Mouse (Mus musculus): ENCODE data around the gene Stk33. TPM values are rescaled to one million over a fixed set of nuclear protein-coding genes. Genes with fewer than 3 reads are reported as not detected.

Gene Stk33
- polyA plus RNA-seq, 1 experiment from 2014 or later: 27.0 TPM

DNA sequence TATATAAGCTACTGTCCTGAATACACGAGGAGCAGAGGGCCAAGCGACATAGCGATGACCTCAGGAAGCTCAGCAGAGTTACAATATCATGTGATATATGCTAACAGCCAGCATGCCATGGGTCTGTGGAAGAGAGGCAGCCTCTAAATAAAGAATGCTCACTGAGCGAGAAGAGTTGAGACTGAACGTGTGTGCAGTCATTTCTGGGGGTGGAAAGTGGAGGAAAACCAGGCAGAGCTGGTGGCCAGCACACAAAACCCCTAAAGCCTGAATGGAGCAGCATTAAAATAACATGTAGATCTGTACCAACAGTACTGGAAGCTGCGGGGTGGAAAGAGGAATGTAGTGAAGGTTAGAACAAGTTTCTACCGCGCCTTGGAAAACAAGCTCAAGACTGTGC lies 107.2 kb downstream of the Stk33 start:
- no peaks in the 10 kb centered on the region for H3K36me3 ChIP-seq
- no peak overlapping the region for H3K4me2 ChIP-seq (replicated peaks)
- H3K27me3 ChIP-seq: no peaks in the 10 kb centered on the region
- H3K9me3 ChIP-seq: no peaks in the 10 kb centered on the region
- H3K27ac ChIP-seq (replicated peaks): no peak overlapping the region
- no peak overlapping the region for H3K4me3 ChIP-seq
- no peaks in the 10 kb centered on the region for H3K4me1 ChIP-seq
- WGBS: 89% methylated on average over 8 of the region's 8 CpGs
- H3K9ac ChIP-seq (replicated peaks): no peak overlapping the region
- no peak for ATAC-seq (ENCODE audit: low FRiP score, low read depth)

DNA sequence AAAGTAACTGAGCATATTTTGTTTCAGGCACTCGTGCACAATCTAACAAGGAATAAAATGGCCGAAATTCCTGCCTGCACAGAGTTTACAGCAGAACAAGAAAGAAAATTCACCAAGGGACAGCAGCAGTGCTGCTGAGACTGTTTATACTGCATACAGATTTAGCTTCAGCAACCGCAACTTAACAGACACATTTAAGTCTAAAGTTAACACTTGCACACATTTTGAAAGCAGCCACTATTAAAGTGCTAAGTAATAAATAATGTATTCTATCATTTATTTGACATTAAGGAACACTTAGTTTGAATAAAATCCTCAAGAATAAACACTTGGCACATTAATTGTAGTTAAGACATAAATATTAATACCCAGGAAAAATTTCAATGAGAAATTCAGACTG lies 110.1 kb downstream of the Stk33 start:
- no peaks in the 10 kb centered on the region for H3K27me3 ChIP-seq
- ATAC-seq (ENCODE audit: low FRiP score, low read depth): no peak
- H3K9ac ChIP-seq (replicated peaks): no peak overlapping the region
- H3K36me3 ChIP-seq: no peaks in the 10 kb centered on the region
- no peak overlapping the region for H3K4me2 ChIP-seq (replicated peaks)
- H3K4me3 ChIP-seq: no peak overlapping the region
- no peak overlapping the region for H3K27ac ChIP-seq (replicated peaks)
- peaks cover 3% of the 10 kb centered on the region; the same call in 1 of the 2 replicates for H3K4me1 ChIP-seq
- no peaks in the 10 kb centered on the region for H3K9me3 ChIP-seq
- WGBS: 78% methylated on average over 3 of the region's 3 CpGs

DNA sequence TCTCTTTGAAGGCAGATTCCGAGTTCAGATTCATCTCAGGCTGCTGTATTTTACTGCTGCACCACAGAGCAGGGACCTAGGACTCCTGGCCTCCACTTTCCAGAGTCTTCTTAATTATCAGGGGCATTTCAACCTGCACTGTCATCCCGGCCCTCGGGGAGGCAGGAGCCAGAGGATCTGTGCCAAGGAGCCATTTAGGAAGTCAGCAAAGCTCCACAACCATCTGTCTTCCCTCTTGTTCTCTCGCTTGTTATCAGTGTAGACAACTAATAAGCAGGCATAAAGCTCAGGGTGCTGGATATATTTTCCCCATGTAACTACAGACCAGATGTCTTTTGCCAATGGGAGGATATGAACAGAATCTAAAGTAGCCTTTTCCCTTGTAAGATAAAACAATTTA lies 112.1 kb downstream of the Stk33 start:
- no peak for ATAC-seq (ENCODE audit: low FRiP score, low read depth)
- Histone ChIP-seq H3K36me3 (no peaks in the 10 kb centered on the region), H3K27ac (replicated peaks) (no peak overlapping the region; the same call in 1 of the 2 replicates), H3K9me3 (no peaks in the 10 kb centered on the region), H3K27me3 (no peaks in the 10 kb centered on the region), H3K4me1 (peaks cover 3% of the 10 kb centered on the region; the same call in 1 of the 2 replicates), H3K4me3 (no peak overlapping the region), H3K9ac (replicated peaks) (no peak overlapping the region), H3K4me2 (replicated peaks) (no peak overlapping the region)
- 72% methylated on average over 4 of the region's 4 CpGs for WGBS

DNA sequence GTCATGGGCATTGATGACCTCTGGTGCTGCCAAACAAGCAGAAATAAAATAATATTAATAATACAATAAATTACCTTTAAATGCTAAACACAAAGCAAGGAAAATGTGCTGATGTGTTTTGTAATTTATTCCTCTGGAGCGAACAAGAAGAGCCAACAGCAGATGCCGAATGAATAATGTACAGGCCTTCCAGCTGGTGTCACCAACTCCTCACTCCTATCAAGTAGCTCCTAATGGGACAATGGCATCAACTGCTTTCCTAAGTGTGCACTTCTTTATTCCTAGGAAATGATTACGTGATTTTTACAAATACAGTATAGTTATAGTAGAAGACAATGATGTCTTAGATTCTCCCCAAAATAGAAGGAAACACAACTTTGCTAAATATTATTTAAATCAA lies 113.2 kb downstream of the Stk33 start:
- Histone ChIP-seq H3K27ac (replicated peaks) (no peak overlapping the region; the same call in 1 of the 2 replicates), H3K4me2 (replicated peaks) (no peak overlapping the region), H3K4me1 (peaks cover 3% of the 10 kb centered on the region; the same call in 1 of the 2 replicates), H3K4me3 (no peak overlapping the region), H3K9ac (replicated peaks) (no peak overlapping the region), H3K27me3 (no peaks in the 10 kb centered on the region), H3K9me3 (no peaks in the 10 kb centered on the region), H3K36me3 (no peaks in the 10 kb centered on the region)
- 68% methylated on average over 3 of the region's 3 CpGs for WGBS
- no peak for ATAC-seq (ENCODE audit: low FRiP score, low read depth)

DNA sequence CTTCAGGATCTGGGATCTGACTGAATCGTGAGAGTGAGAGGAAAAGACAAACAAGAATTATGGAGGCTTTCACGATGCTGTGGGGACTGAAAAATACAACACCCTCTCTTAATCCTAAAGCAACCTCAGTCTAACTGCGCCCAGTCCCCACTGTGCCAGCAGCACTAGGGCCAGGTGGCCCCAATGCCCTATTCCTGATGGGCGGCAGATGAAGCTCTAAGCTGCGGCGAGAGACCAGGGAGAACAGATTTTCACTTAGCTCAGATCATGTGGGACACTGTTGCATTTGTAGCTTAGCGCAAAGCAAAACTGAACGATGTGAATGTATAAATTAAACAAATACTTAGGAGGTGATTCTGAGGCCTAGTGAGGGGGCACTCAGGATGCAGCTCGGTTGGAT lies 113.7 kb downstream of the Stk33 start:
- WGBS: 84% methylated on average over 9 of the region's 9 CpGs
- no peak for ATAC-seq (ENCODE audit: low FRiP score, low read depth)
- no peak overlapping the region for H3K9ac ChIP-seq (replicated peaks)
- no peaks in the 10 kb centered on the region for H3K9me3 ChIP-seq
- peaks cover 3% of the 10 kb centered on the region; the same call in 1 of the 2 replicates for H3K4me1 ChIP-seq
- no peak overlapping the region; the same call in 1 of the 2 replicates for H3K27ac ChIP-seq (replicated peaks)
- no peak overlapping the region for H3K4me3 ChIP-seq
- H3K4me2 ChIP-seq (replicated peaks): no peak overlapping the region
- H3K27me3 ChIP-seq: no peaks in the 10 kb centered on the region
- H3K36me3 ChIP-seq: no peaks in the 10 kb centered on the region

DNA sequence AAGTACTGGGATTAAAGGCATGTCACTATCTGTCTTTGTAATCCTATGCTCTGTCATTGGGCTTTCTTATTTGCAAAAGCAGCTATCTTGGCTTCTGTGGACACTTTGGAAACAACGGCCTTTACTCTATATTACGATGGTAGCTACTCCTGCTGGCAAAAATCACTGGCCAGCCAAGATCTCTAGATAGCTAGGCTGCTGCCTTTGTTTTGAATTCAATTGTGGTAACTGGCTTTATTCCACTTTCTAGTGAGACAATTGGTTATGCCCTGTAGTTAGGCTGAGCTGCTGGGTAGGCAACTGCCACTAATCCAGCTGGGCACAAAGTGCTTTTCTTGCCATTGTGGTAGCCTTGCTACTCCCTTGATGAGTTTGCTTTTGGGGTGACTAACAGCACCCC lies 129.4 kb downstream of the Stk33 start:
- Histone ChIP-seq H3K4me2 (replicated peaks) (no peak overlapping the region), H3K4me3 (no peak overlapping the region), H3K4me1 (no peaks in the 10 kb centered on the region; the same call in 1 of the 2 replicates), H3K36me3 (no peaks in the 10 kb centered on the region), H3K27ac (replicated peaks) (no peak overlapping the region), H3K27me3 (no peaks in the 10 kb centered on the region), H3K9ac (replicated peaks) (no peak overlapping the region), H3K9me3 (no peaks in the 10 kb centered on the region)
- 83% methylated on average over 2 of the region's 2 CpGs for WGBS
- ATAC-seq (ENCODE audit: low FRiP score, low read depth): no peak

DNA sequence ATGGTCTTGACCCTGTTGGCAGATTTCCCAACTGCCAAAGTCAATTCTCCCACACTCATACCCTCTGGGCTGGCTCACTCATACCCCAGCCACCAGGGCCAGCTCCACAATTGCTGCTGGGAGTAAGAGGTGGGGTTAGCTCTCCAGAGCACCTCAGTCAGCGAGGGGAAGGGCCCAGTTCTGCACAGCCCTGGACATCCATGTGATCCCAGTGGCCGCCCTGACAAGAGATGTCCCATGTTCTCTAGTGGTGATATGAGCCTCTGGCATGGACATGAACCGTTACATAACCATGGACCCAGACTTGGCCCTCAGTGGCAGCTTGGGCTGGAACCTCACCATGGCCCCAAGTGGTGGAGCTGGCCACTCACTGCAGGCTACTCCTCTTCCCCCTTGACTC lies 143.1 kb downstream of the Stk33 start:
- Histone ChIP-seq H3K27me3 (no peaks in the 10 kb centered on the region), H3K4me3 (no peak overlapping the region), H3K4me1 (no peaks in the 10 kb centered on the region), H3K9me3 (no peaks in the 10 kb centered on the region), H3K36me3 (no peaks in the 10 kb centered on the region), H3K4me2 (replicated peaks) (no peak overlapping the region), H3K9ac (replicated peaks) (no peak overlapping the region), H3K27ac (replicated peaks) (no peak overlapping the region)
- ATAC-seq (ENCODE audit: low FRiP score, low read depth): no peak
- 91% methylated on average over 3 of the region's 3 CpGs for WGBS

DNA sequence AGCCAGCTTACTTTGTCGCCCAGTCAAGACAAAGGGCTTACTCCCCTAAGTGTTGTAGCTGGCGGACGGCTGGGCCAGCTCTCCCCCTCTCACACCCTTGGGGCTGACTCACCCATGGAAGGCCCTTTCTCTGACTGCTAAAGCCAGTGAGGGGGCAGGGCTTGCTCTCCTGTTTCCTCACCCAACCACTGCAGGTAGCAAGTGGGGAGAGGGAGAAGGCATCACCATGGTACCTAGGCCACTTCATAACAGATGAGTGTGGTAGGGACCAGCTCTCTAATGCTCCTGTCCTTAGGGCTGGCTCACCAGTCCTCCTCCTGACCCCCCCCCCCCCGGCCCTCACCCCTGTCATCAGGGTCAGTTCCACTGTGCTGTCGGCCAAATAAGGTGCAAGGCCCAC lies 143.5 kb downstream of the Stk33 start:
- no peak for ATAC-seq (ENCODE audit: low FRiP score, low read depth)
- Histone ChIP-seq H3K36me3 (no peaks in the 10 kb centered on the region), H3K4me3 (no peak overlapping the region), H3K27me3 (no peaks in the 10 kb centered on the region), H3K4me2 (replicated peaks) (no peak overlapping the region), H3K4me1 (no peaks in the 10 kb centered on the region), H3K9me3 (no peaks in the 10 kb centered on the region), H3K9ac (replicated peaks) (no peak overlapping the region), H3K27ac (replicated peaks) (no peak overlapping the region)
- WGBS: 83% methylated on average over 5 of the region's 5 CpGs

DNA sequence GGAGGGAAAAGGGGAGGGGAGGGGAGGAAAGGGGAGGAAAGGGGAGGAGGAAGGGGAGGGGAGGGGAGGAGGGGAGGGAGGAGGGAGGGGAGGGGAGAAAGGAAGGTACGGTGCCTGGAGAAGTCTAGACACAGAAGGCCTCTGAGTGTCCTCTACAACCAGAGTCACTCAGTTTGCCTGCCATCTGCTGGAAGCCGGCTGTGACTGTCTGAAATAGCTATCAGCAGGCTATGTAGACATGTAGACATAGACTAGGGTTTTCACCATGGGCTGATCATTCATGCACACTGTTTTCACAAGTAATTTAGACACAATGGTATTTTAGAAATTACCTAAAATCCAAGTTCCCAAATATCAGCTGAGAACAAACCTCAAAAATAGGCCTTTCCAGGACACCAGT lies 148.4 kb downstream of the Stk33 start:
- no peaks in the 10 kb centered on the region for H3K36me3 ChIP-seq

DNA sequence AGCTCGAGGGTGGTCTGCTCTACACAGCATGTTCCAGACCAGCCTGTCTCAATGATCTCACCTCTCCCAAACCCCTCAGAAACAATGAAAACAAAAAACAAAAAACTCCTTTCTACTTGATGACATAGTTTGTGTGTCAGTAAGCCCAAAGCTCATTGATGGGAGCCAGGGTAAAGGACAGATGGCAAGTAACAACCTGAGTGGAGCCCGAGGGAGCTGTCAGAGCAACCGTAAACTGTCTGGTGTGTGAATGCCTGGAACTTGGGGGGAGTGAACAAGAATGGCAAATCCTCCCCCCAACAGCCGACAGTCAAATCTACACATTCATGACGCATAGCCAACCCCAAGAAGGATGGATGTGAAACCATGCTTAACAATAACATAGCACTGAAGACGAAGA lies 149.8 kb downstream of the Stk33 start:
- Histone ChIP-seq H3K9ac (replicated peaks) (no peak overlapping the region), H3K9me3 (no peaks in the 10 kb centered on the region), H3K27me3 (no peaks in the 10 kb centered on the region), H3K27ac (replicated peaks) (no peak overlapping the region), H3K4me1 (no peaks in the 10 kb centered on the region), H3K4me3 (no peak overlapping the region), H3K36me3 (no peaks in the 10 kb centered on the region), H3K4me2 (replicated peaks) (no peak overlapping the region)
- 76% methylated on average over 6 of the region's 6 CpGs for WGBS
- ATAC-seq (ENCODE audit: low FRiP score, low read depth): no peak

More for the DNA sequence above, 148.4 kb downstream of the Stk33 start:
- peak; percentile 70; the same call in 1 of the 2 replicates for ATAC-seq (ENCODE audit: low FRiP score, low read depth)
- H3K9ac ChIP-seq (replicated peaks): no peak overlapping the region
- 30% methylated on average over 2 of the region's 2 CpGs for WGBS
- H3K4me3 ChIP-seq: no peak overlapping the region
- H3K4me1 ChIP-seq: no peaks in the 10 kb centered on the region
- no peak overlapping the region for H3K4me2 ChIP-seq (replicated peaks)
- H3K9me3 ChIP-seq: no peaks in the 10 kb centered on the region
- no peak overlapping the region for H3K27ac ChIP-seq (replicated peaks)
- no peaks in the 10 kb centered on the region for H3K27me3 ChIP-seq

DNA sequence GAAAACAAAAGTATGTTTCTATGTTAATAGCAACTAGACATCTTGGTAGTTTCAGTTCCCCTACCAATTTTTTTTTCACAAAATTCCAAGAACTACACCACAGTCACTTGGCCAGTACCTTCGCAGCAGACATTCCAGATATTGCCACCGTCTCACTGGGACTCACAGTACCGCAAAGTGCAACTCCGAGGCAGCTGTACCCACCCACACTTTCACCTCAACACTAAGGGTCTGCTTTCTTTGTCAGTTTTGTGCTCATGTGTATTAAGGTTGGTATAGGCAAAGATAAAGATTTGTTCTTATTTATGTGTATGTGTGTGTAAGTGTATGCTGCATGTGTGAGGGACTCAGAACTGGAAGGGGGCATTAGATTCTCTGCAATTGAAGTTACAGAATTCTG lies 156.8 kb downstream of the Stk33 start:
- ATAC-seq (ENCODE audit: low FRiP score, low read depth): no peak
- no peak overlapping the region for H3K9ac ChIP-seq (replicated peaks)
- WGBS: 94% methylated on average over 4 of the region's 4 CpGs
- no peak overlapping the region for H3K4me3 ChIP-seq
- no peaks in the 10 kb centered on the region for H3K36me3 ChIP-seq
- no peaks in the 10 kb centered on the region for H3K9me3 ChIP-seq
- H3K4me2 ChIP-seq (replicated peaks): no peak overlapping the region
- H3K4me1 ChIP-seq: peaks cover 7% of the 10 kb centered on the region
- no peaks in the 10 kb centered on the region for H3K27me3 ChIP-seq
- no peak overlapping the region for H3K27ac ChIP-seq (replicated peaks)

DNA sequence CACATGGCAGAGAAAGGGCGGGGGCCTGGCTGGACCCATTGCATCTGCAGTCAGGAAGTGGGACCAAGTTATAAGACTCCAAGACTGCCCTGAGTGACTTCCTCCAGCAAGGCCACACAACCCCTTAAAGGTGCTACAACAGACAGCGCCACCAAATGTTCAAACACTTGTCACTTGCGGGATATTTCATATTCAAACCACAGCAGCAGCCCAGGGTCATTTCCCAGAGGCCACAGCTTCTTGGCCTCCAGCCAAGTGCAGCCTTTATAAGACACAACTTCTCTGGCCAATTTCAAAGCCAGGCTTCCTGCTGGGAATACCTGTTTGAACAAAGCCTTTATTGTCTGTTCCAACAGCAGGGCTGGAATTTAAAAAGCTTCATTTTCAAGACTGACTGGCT lies 162.3 kb downstream of the Stk33 start:
- H3K27ac ChIP-seq (replicated peaks): no peak overlapping the region

DNA sequence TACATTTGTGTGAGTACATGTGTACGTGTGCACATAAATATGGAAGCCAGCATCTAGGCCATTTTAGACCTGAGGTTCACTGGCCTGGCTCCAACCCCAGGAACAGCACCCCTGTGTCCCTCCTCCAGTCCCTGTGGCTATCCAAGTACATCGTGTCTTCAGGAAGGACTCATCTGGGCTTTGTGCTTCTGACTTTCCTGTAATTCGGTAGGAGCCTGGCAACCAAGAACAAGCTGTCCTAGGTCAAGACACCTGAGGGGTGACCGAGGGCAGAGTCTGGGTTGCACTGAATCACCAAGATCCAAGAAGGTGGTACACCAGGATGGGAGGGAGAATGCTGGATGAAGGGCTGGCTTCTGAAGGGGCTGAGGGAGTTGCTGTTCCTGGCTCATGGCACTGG lies 163.0 kb downstream of the Stk33 start:
- Histone ChIP-seq H3K9ac (replicated peaks) (no peak overlapping the region), H3K27ac (replicated peaks) (no peak overlapping the region)

More for the DNA sequence above, 162.3 kb downstream of the Stk33 start:
- H3K4me2 ChIP-seq (replicated peaks): no peak overlapping the region
- no peaks in the 10 kb centered on the region for H3K36me3 ChIP-seq
- WGBS: 73% methylated on average over 3 of the region's 3 CpGs
- no peak for ATAC-seq (ENCODE audit: low FRiP score, low read depth)
- H3K9ac ChIP-seq (replicated peaks): no peak overlapping the region
- peaks cover 23% of the 10 kb centered on the region for H3K4me1 ChIP-seq
- H3K27me3 ChIP-seq: no peaks in the 10 kb centered on the region
- H3K9me3 ChIP-seq: no peaks in the 10 kb centered on the region
- no peak overlapping the region for H3K4me3 ChIP-seq

More for the DNA sequence above, 163.0 kb downstream of the Stk33 start:
- Histone ChIP-seq H3K27me3 (no peaks in the 10 kb centered on the region), H3K4me2 (replicated peaks) (no peak overlapping the region), H3K4me3 (no peak overlapping the region), H3K36me3 (no peaks in the 10 kb centered on the region), H3K4me1 (peaks cover 23% of the 10 kb centered on the region), H3K9me3 (no peaks in the 10 kb centered on the region)
- ATAC-seq (ENCODE audit: low FRiP score, low read depth): no peak
- 92% methylated on average over 4 of the region's 4 CpGs for WGBS
